Mouse (Mus musculus): ENCODE measurements around the gene Arl5c.

The Arl5c gene

GRCm38 (mm10) chr11:98018222-98018621, 22.2 kb upstream of the Arl5c start:
- no peak overlapping the region for H3K4me3 ChIP-seq (replicated peaks; ENCODE audit: low read length)
- peaks cover 5% of the 10 kb centered on the region; the same call in 1 of the 2 replicates for H3K27me3 ChIP-seq (ENCODE audit: insufficient read depth, low read length)
- H3K36me3 ChIP-seq (ENCODE audit: insufficient read depth, low read length) = peaks cover 45% of the 10 kb centered on the region
- H3K9me3 ChIP-seq (ENCODE audit: low read length) = no peaks in the 10 kb centered on the region
- TF ChIP-seq NANOG (IDR thresholded peaks at IDR 0.05; ENCODE audit: borderline replicate concordance, low read length) (no peak), CTCF (conservative IDR thresholded peaks at IDR 0.05; ENCODE audit: low read length) (no peak), POU5F1 (IDR thresholded peaks at IDR 0.05; ENCODE audit: borderline replicate concordance, low read length) (no peak)
- H3K4me1 ChIP-seq (replicated peaks; ENCODE audit: low read depth, low read length) = peaks cover 64% of the 10 kb centered on the region

- H3K4me1 ChIP-seq (replicated peaks; ENCODE audit: low read depth, low read length) = peaks cover 67% of the 10 kb centered on the region
- 0 out of 2 replicates have a peak, but pooled peaks cover under 1% of the 10 kb centered on the region for H3K27me3 ChIP-seq (ENCODE audit: insufficient read depth, low read length)
- no peaks in the 10 kb centered on the region for H3K9me3 ChIP-seq (ENCODE audit: low read length)
- H3K36me3 ChIP-seq (ENCODE audit: insufficient read depth, low read length) = peaks cover 45% of the 10 kb centered on the region
- no peak overlapping the region for H3K4me3 ChIP-seq (replicated peaks; ENCODE audit: low read length)
- TF ChIP-seq POU5F1 (IDR thresholded peaks at IDR 0.05; ENCODE audit: borderline replicate concordance, low read length) (no peak), NANOG (IDR thresholded peaks at IDR 0.05; ENCODE audit: borderline replicate concordance, low read length) (no peak), CTCF (conservative IDR thresholded peaks at IDR 0.05; ENCODE audit: low read length) (no peak)
Observed at GRCm38 (mm10) chr11:98016824-98017223, 20.8 kb upstream of the Arl5c start.

- no peaks in the 10 kb centered on the region for H3K9me3 ChIP-seq (ENCODE audit: low read length)
- TF ChIP-seq CTCF (conservative IDR thresholded peaks at IDR 0.05; ENCODE audit: low read length) (no peak), POU5F1 (IDR thresholded peaks at IDR 0.05; ENCODE audit: borderline replicate concordance, low read length) (no peak), NANOG (IDR thresholded peaks at IDR 0.05; ENCODE audit: borderline replicate concordance, low read length) (no peak)
- no peak overlapping the region for H3K4me3 ChIP-seq (replicated peaks; ENCODE audit: low read length)
- H3K36me3 ChIP-seq (ENCODE audit: insufficient read depth, low read length) = peaks cover 47% of the 10 kb centered on the region
- no peaks in the 10 kb centered on the region for H3K27me3 ChIP-seq (ENCODE audit: insufficient read depth, low read length)
- H3K4me1 ChIP-seq (replicated peaks; ENCODE audit: low read depth, low read length) = peaks cover 66% of the 10 kb centered on the region
Observed at GRCm38 (mm10) chr11:98016177-98016576, 20.2 kb upstream of the Arl5c start.

GRCm38 (mm10) chr11:98012831-98013230, 16.9 kb upstream of the Arl5c start:
- Histone ChIP-seq H3K4me1 (replicated peaks; ENCODE audit: low read depth, low read length) (peaks cover 50% of the 10 kb centered on the region), H3K9me3 (ENCODE audit: low read length) (no peaks in the 10 kb centered on the region), H3K36me3 (ENCODE audit: insufficient read depth, low read length) (peaks cover 70% of the 10 kb centered on the region), H3K4me3 (replicated peaks; ENCODE audit: low read length) (peak overlapping the region; percentile 74), H3K27me3 (ENCODE audit: insufficient read depth, low read length) (no peaks in the 10 kb centered on the region)
- TF ChIP-seq POU5F1 (IDR thresholded peaks at IDR 0.05; ENCODE audit: borderline replicate concordance, low read length) (no peak), NANOG (IDR thresholded peaks at IDR 0.05; ENCODE audit: borderline replicate concordance, low read length) (no peak), CTCF (conservative IDR thresholded peaks at IDR 0.05; ENCODE audit: low read length) (no peak)

- Histone ChIP-seq H3K4me1 (replicated peaks; ENCODE audit: low read depth, low read length) (peaks cover 50% of the 10 kb centered on the region), H3K9me3 (ENCODE audit: low read length) (no peaks in the 10 kb centered on the region), H3K36me3 (ENCODE audit: insufficient read depth, low read length) (peaks cover 70% of the 10 kb centered on the region), H3K4me3 (replicated peaks; ENCODE audit: low read length) (peak overlapping the region; percentile 74), H3K27me3 (ENCODE audit: insufficient read depth, low read length) (no peaks in the 10 kb centered on the region)
- TF ChIP-seq POU5F1 (IDR thresholded peaks at IDR 0.05; ENCODE audit: borderline replicate concordance, low read length) (no peak), NANOG (IDR thresholded peaks at IDR 0.05; ENCODE audit: borderline replicate concordance, low read length) (no peak), CTCF (conservative IDR thresholded peaks at IDR 0.05; ENCODE audit: low read length) (no peak)
Observed at GRCm38 (mm10) chr11:98011716-98012115, 15.7 kb upstream of the Arl5c start.

- H3K9me3 ChIP-seq (ENCODE audit: low read length) = no peaks in the 10 kb centered on the region
- peaks cover 62% of the 10 kb centered on the region for H3K4me1 ChIP-seq (replicated peaks; ENCODE audit: low read depth, low read length)
- TF ChIP-seq NANOG (IDR thresholded peaks at IDR 0.05; ENCODE audit: borderline replicate concordance, low read length) = no peak
- no peak for TF ChIP-seq POU5F1 (IDR thresholded peaks at IDR 0.05; ENCODE audit: borderline replicate concordance, low read length)
- TF ChIP-seq CTCF (conservative IDR thresholded peaks at IDR 0.05; ENCODE audit: low read length) = no peak
- H3K36me3 ChIP-seq (ENCODE audit: insufficient read depth, low read length) = peaks cover 70% of the 10 kb centered on the region
- no peaks in the 10 kb centered on the region for H3K27me3 ChIP-seq (ENCODE audit: insufficient read depth, low read length)
- H3K4me3 ChIP-seq (replicated peaks; ENCODE audit: low read length) = no peak overlapping the region
Observed at GRCm38 (mm10) chr11:98008087-98008486, 12.1 kb upstream of the Arl5c start.

- peaks cover 65% of the 10 kb centered on the region for H3K4me1 ChIP-seq (replicated peaks; ENCODE audit: low read depth, low read length)
- H3K9me3 ChIP-seq (ENCODE audit: low read length) = no peaks in the 10 kb centered on the region
- TF ChIP-seq POU5F1 (IDR thresholded peaks at IDR 0.05; ENCODE audit: borderline replicate concordance, low read length) (no peak), CTCF (conservative IDR thresholded peaks at IDR 0.05; ENCODE audit: low read length) (no peak), NANOG (IDR thresholded peaks at IDR 0.05; ENCODE audit: borderline replicate concordance, low read length) (no peak)
- H3K4me3 ChIP-seq (replicated peaks; ENCODE audit: low read length) = peak overlapping the region; percentile 37
- no peaks in the 10 kb centered on the region for H3K27me3 ChIP-seq (ENCODE audit: insufficient read depth, low read length)
- peaks cover 63% of the 10 kb centered on the region for H3K36me3 ChIP-seq (ENCODE audit: insufficient read depth, low read length)
Observed at GRCm38 (mm10) chr11:98005686-98006085, 9.7 kb upstream of the Arl5c start.

GRCm38 (mm10) chr11:98005076-98005475, 9.1 kb upstream of the Arl5c start:
- H3K36me3 ChIP-seq (ENCODE audit: insufficient read depth, low read length) = peaks cover 57% of the 10 kb centered on the region
- H3K27me3 ChIP-seq (ENCODE audit: insufficient read depth, low read length) = no peaks in the 10 kb centered on the region
- H3K4me3 ChIP-seq (replicated peaks; ENCODE audit: low read length) = peak overlapping the region; percentile 85
- no peaks in the 10 kb centered on the region for H3K9me3 ChIP-seq (ENCODE audit: low read length)
- H3K4me1 ChIP-seq (replicated peaks; ENCODE audit: low read depth, low read length) = peaks cover 65% of the 10 kb centered on the region
- TF ChIP-seq POU5F1 (IDR thresholded peaks at IDR 0.05; ENCODE audit: borderline replicate concordance, low read length) (no peak), NANOG (IDR thresholded peaks at IDR 0.05; ENCODE audit: borderline replicate concordance, low read length) (no peak), CTCF (conservative IDR thresholded peaks at IDR 0.05; ENCODE audit: low read length) (no peak)

- H3K9me3 ChIP-seq (ENCODE audit: low read length) = no peaks in the 10 kb centered on the region
- H3K4me1 ChIP-seq (replicated peaks; ENCODE audit: low read depth, low read length) = peaks cover 69% of the 10 kb centered on the region
- no peaks in the 10 kb centered on the region for H3K27me3 ChIP-seq (ENCODE audit: insufficient read depth, low read length)
- H3K4me3 ChIP-seq (replicated peaks; ENCODE audit: low read length) = peak overlapping the region; percentile 85
- TF ChIP-seq POU5F1 (IDR thresholded peaks at IDR 0.05; ENCODE audit: borderline replicate concordance, low read length) (no peak), NANOG (IDR thresholded peaks at IDR 0.05; ENCODE audit: borderline replicate concordance, low read length) (no peak), CTCF (conservative IDR thresholded peaks at IDR 0.05; ENCODE audit: low read length) (no peak)
- peaks cover 48% of the 10 kb centered on the region for H3K36me3 ChIP-seq (ENCODE audit: insufficient read depth, low read length)
Observed at GRCm38 (mm10) chr11:98004161-98004560, 8.2 kb upstream of the Arl5c start.
